Mouse (Mus musculus) lung, postnatal 0 days (tissue): ENCODE measurements around the gene Srsf3.

ENCODE experiments used
- CTCF ChIP-seq: IDR thresholded peaks from 2 replicates; pipeline ENCODE4 v1.5.1; 2016; ENCODE audit warnings: antibody characterized with exemption, mild to moderate bottlenecking
- EP300 ChIP-seq: IDR thresholded peaks from 2 replicates; pipeline ENCODE4 v1.6.1; 2016; ENCODE audit warnings: antibody characterized with exemption, mild to moderate bottlenecking, control low read depth

- TF ChIP-seq CTCF (no peak), EP300 (no peak)
Measured at GRCm38 (mm10) chr17:29005002-29005401, 27.4 kb upstream of the Srsf3 start.
